Mouse (Mus musculus) heart, embryonic 11.5 days (tissue): ENCODE results near the gene Zdhhc19. TPM values are rescaled to one million over a fixed set of nuclear protein-coding genes. Genes with fewer than 3 reads are reported as not detected.

ENCODE experiments used
- ATAC-seq: fragments of 200-750 bp; cut with Nextera tagmentation; replicated peaks from 2 replicates; pipeline ENCODE4 v1.8.0; 2017; ENCODE audit warnings: moderate library complexity; ENCODE audit not compliant: insufficient number of reproducible peaks, low FRiP score, low TSS enrichment
- H3K27ac ChIP-seq: fragments of 300-500 bp; sonication (generic); 2 replicates; pipeline ENCODE4 v1.5.1; 2014; ENCODE audit warnings: mild to moderate bottlenecking, low read depth, low read length
- H3K27me3 ChIP-seq: fragments of 300-500 bp; sonication (generic); 2 replicates; pipeline ENCODE4 v1.6.1; 2014; ENCODE audit warnings: mild to moderate bottlenecking, low read length, mixed read lengths; ENCODE audit not compliant: control insufficient read depth, insufficient read depth
- H3K36me3 ChIP-seq: fragments of 300-500 bp; sonication (generic); 2 replicates; pipeline ENCODE4 v1.6.1; 2014; ENCODE audit warnings: mild to moderate bottlenecking, low read length, moderate library complexity, mixed read lengths; ENCODE audit not compliant: control insufficient read depth, insufficient read depth
- H3K4me1 ChIP-seq: fragments of 300-500 bp; sonication (generic); 2 replicates; pipeline ENCODE4 v1.6.1; 2014; ENCODE audit warnings: low read length; ENCODE audit not compliant: control insufficient read depth, insufficient read depth
- H3K4me2 ChIP-seq: fragments of 300-500 bp; sonication (generic); 2 replicates; pipeline ENCODE4 v1.6.1; 2014; ENCODE audit warnings: mild to moderate bottlenecking, moderate library complexity
- H3K4me3 ChIP-seq: fragments of 300-500 bp; sonication (generic); 2 replicates; pipeline ENCODE4 v1.5.1; 2014; ENCODE audit warnings: low read depth, low read length
- H3K9ac ChIP-seq: fragments of 300-500 bp; sonication (generic); 2 replicates; pipeline ENCODE4 v1.6.1; 2014; ENCODE audit warnings: mild to moderate bottlenecking, low read depth, low read length, moderate library complexity
- H3K9me3 ChIP-seq: fragments of 300-500 bp; sonication (generic); replicated peaks from 2 replicates; pipeline ENCODE4 v1.6.1; 2016; ENCODE audit warnings: low read length; ENCODE audit not compliant: control insufficient read depth
- WGBS: fragments of 180-500 bp; shearing (Covaris S2); extraction: QIAGEN DNeasy Blood & Tissue Kit; methylation state at CpG from one replicate; pipeline ENCODE4 v1.1.7; 2014; ENCODE audit not compliant: insufficient replicate concordance; 5-methylcytosine and 5-hydroxymethylcytosine counted together
- polyA plus RNA-seq: library from polyadenylated mRNA; unstranded; fragments of >200 nt; fragmentation: Nextera tagmentation; extraction: Ambion mirVana; gene quantifications from 2 replicates; pipeline ENCODE4 v1.2.1, GENCODE M21; 2014

Gene Zdhhc19
- polyA plus RNA-seq, 1 experiment from 2014 or later = 0.27 TPM

DNA sequence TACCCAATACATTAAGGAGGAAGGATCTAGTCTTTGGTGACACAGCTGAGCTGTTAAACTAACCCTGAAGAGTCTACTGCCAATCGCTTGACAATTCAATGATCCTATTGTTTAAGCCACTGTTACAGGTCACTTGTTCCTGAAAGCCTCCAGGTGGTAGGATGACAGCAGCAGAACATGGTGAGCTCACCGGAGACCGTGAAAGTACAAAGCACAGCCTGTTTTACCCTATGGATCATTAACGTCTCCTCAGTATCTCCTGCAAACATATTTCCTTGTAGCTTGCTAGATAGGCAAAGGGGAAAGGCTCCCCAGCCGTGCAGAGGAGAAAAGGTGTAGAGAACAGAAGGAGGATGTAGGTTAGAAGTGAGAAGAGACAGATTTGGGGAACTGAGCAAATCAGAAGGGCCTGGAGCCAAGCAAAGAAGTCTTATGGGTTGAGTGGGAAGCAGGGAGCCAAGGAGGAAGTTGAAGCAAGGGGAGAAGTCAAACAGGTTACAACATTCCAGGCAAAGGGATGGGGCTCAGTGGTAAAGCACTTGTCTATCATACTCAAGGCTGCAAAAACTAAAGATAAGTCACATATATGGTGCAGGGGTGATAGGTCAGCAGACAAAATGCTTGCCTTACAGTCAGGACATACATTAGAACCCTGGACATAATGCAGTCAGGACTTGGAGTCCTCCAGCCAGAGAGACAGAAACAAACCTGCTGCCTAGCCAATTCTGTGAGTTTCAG, 67.2 kb downstream of the Zdhhc19 start:
- H3K4me2 ChIP-seq = no peak overlapping the region
- no peak overlapping the region for H3K9ac ChIP-seq

DNA sequence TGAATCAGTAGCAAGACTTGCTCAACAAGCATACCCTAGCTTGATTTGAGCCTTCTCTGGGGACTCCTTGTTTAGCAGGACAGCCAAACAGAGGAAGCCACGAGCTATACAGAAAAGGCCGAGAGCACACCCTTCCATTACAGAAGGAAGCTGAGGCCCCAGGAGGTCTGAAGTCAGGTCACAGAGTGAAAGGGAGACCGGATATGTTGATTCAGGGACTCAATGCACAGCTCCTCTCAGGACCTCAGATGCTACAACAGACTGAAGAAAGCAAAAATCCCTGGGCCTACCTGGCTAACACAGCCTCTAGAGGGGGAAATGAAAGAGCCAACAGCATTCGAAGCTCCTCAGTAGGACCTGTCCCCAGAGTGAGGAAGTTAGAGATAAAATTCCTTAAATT, 71.2 kb downstream of the Zdhhc19 start:
- no peaks in the 10 kb centered on the region for H3K9me3 ChIP-seq
- H3K4me1 ChIP-seq = peaks cover 11% of the 10 kb centered on the region
- H3K4me2 ChIP-seq = no peak overlapping the region
- H3K27ac ChIP-seq = no peak overlapping the region
- H3K4me3 ChIP-seq = no peak overlapping the region
- 59% methylated on average over 4 of the region's 4 CpGs for WGBS
- H3K27me3 ChIP-seq = no peaks in the 10 kb centered on the region
- H3K36me3 ChIP-seq = no peaks in the 10 kb centered on the region
- no peak for ATAC-seq
- H3K9ac ChIP-seq = no peak overlapping the region

More for the DNA sequence above, 67.2 kb downstream of the Zdhhc19 start:
- 68% methylated on average over 5 of the region's 5 CpGs for WGBS
- Histone ChIP-seq H3K36me3 (no peaks in the 10 kb centered on the region), H3K27me3 (no peaks in the 10 kb centered on the region), H3K4me3 (no peak overlapping the region), H3K4me1 (peaks cover 7% of the 10 kb centered on the region), H3K9me3 (no peaks in the 10 kb centered on the region), H3K27ac (no peak overlapping the region)
- no peak for ATAC-seq

DNA sequence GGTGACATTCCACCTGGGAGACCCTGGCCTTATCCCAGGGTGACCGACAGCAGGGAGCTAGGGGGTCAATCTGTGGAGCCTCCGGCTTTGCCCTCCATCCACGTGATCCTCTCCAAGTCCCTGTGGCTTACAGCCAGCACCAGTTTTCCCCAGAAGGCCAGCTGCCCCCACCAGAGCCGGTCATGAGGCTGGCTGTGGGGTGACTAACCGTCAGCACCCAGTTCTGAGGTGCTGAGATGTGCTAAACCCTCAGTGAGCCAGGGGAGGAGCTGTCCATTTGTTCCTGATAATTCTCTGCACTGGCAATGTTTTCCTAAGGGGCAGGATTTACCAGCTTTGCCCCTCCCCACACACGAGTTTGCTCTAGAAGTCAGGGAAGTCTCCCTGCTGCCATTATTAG, 72.3 kb downstream of the Zdhhc19 start:
- H3K9ac ChIP-seq = no peak overlapping the region
- H3K4me3 ChIP-seq = no peak overlapping the region
- H3K9me3 ChIP-seq = no peaks in the 10 kb centered on the region
- H3K4me2 ChIP-seq = no peak overlapping the region
- H3K27me3 ChIP-seq = no peaks in the 10 kb centered on the region
- 34% methylated on average over 6 of the region's 6 CpGs for WGBS
- no peak for ATAC-seq
- no peaks in the 10 kb centered on the region for H3K36me3 ChIP-seq
- no peak overlapping the region for H3K27ac ChIP-seq
- H3K4me1 ChIP-seq = peaks cover 11% of the 10 kb centered on the region

DNA sequence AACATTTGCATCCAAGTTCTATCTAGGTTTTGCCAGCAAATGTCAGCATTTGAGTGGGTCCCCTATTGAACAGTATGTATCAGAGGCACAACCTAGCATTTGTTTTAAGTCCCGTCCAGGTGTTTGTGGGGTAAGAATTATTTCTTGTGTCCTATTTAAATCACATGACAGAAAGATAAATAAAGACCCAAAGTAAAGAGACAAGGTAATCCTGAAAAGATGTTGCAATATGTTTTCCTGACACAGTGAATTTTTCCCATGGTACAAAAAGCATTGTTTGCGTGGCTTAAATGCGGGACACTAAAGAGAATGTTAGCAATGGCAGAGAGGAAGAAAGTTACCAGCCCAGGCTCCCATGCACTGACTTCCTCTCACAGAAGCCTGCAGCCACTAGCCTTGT, 74.0 kb downstream of the Zdhhc19 start:
- H3K36me3 ChIP-seq = no peaks in the 10 kb centered on the region
- H3K27me3 ChIP-seq = no peaks in the 10 kb centered on the region
- H3K4me1 ChIP-seq = peaks cover 11% of the 10 kb centered on the region
- no peaks in the 10 kb centered on the region for H3K9me3 ChIP-seq
- ATAC-seq = no peak
- no peak overlapping the region for H3K9ac ChIP-seq
- H3K4me2 ChIP-seq = no peak overlapping the region
- 0 out of 2 replicates have a peak overlapping the region, but pooled peaks have one; percentile 22 for H3K27ac ChIP-seq
- WGBS = 91% methylated on average over 3 of the region's 3 CpGs
- no peak overlapping the region for H3K4me3 ChIP-seq

DNA sequence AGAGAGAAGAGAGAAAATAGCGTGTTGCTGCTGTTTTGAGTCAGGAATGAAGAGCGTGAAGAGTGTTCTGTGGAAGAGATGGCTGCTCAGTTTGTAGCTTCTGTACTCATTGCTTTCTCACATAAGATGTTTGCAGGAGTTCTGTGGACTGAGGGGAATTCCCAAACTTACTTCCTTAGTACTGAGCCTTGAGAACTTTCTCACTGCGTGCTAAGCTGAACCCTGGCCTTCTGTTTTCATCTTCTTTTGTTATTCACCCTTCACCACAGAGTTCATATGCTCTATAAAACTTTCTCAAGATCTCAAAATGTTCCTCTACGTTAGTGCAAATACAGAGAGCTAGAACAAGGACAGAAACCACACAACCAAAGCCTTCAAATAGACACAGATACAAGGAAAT, 76.5 kb downstream of the Zdhhc19 start:
- Histone ChIP-seq H3K27me3 (no peaks in the 10 kb centered on the region), H3K4me3 (no peak overlapping the region), H3K4me1 (peaks cover 7% of the 10 kb centered on the region), H3K9ac (no peak overlapping the region), H3K9me3 (no peaks in the 10 kb centered on the region), H3K4me2 (no peak overlapping the region), H3K27ac (no peak overlapping the region), H3K36me3 (no peaks in the 10 kb centered on the region)
- ATAC-seq = no peak
- 87% methylated on average over 4 of the region's 4 CpGs for WGBS

DNA sequence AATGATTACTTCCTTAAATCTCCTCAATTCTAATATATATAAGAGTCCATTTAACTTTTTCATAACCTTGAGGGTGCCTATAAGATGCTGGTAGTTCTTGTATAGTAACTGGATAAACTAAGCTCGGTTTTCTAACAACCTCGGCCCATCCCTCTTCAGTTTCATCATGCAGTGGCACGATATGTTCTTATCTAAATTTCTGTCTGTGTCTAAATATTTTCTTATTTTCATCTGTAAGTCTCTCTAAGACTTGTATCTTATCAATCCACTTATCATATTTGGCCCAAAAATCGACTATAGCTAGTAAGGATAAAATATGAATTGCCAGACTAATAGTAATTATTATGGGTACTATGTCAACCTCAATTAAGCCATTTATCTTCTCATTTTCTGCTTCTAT, 90.4 kb downstream of the Zdhhc19 start:
- no peaks in the 10 kb centered on the region for H3K9me3 ChIP-seq
- ATAC-seq = no peak
- H3K4me1 ChIP-seq = no peaks in the 10 kb centered on the region
- H3K36me3 ChIP-seq = no peaks in the 10 kb centered on the region
- WGBS = 82% methylated on average over 4 of the region's 4 CpGs
- no peak overlapping the region for H3K27ac ChIP-seq
- H3K4me3 ChIP-seq = no peak overlapping the region
- no peaks in the 10 kb centered on the region for H3K27me3 ChIP-seq
- no peak overlapping the region for H3K4me2 ChIP-seq
- H3K9ac ChIP-seq = no peak overlapping the region

DNA sequence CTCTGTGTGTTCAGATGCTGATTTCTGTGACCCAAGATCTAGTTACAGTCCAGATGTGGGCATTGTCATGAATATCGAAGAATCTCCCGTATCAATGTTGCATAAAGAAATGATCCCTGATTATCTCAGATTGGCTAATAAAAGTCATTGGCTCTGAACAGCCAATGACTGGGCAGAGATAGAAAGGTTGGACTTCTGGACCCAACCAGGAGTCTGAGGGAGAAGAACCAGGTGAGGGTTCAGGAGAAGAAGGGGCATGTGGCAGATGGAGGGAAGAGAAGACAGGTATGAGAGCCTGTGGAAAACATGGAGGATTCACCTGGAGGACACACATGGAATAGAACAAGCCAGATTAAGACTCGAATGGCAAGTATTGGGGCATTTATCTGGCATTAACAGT, 92.5 kb downstream of the Zdhhc19 start:
- Histone ChIP-seq H3K4me2 (no peak overlapping the region), H3K27me3 (no peaks in the 10 kb centered on the region), H3K9ac (no peak overlapping the region), H3K27ac (no peak overlapping the region), H3K4me1 (no peaks in the 10 kb centered on the region), H3K9me3 (no peaks in the 10 kb centered on the region), H3K4me3 (no peak overlapping the region), H3K36me3 (no peaks in the 10 kb centered on the region)
- 79% methylated on average over 3 of the region's 3 CpGs for WGBS
- no peak for ATAC-seq

DNA sequence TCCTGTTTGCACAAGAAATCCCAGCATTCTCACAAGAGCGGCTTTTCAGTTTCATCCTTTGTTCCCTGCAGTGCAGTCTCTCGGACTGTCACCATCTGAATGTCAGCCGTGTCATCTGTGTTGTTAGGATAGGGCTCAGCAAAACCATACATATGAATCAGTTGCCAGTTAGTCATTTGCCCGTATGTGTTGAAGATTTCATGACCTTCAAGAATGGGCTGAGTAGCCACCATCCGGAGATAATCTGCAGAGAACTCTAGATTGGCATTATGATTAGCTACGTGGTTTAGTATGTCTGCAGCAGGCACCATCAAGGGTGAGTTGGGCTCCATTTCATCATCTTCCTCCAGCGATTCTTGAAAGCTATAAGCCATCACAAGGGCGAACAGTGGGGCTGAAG, 95.5 kb downstream of the Zdhhc19 start:
- no peaks in the 10 kb centered on the region for H3K4me1 ChIP-seq
- no peaks in the 10 kb centered on the region for H3K27me3 ChIP-seq
- whole genome bisulfite sequencing = 81% methylated on average over 8 of the region's 8 CpGs

DNA sequence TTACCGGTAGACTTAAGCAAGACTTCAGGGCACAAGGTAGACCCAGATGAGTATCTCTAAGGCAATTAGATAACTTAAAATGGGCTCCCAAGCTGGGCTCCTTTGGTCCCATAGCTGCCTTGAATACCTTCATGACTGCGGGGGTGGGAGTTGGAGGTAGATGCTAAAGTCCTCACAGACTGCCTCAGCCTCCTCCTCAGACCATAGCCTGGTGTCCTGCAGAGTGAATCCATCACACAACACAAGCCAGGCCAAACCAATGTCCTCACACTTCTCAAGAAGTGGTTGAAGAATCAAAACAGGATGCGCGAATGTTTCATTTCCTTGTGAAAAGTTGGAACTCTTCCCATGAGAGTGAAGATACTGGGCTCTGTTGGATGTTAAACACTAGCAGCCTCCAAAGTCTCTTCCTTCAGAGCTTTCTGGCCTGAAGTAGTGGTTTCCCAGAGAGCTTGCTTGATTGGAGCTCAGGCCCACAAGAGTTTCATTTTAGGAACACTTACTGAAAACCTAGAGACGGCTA, 97.3 kb downstream of the Zdhhc19 start:
- no peaks in the 10 kb centered on the region for H3K36me3 ChIP-seq
- no peak overlapping the region for H3K4me3 ChIP-seq
- ATAC-seq = no peak
- no peak overlapping the region for H3K9ac ChIP-seq
- H3K4me1 ChIP-seq = no peaks in the 10 kb centered on the region
- no peak overlapping the region for H3K4me2 ChIP-seq
- H3K27me3 ChIP-seq = no peaks in the 10 kb centered on the region
- H3K9me3 ChIP-seq = no peaks in the 10 kb centered on the region
- no peak overlapping the region for H3K27ac ChIP-seq
- 86% methylated on average over 5 of the region's 5 CpGs for WGBS

More for the DNA sequence above, 95.5 kb downstream of the Zdhhc19 start:
- Histone ChIP-seq H3K36me3 (no peaks in the 10 kb centered on the region), H3K4me3 (no peak overlapping the region), H3K27ac (no peak overlapping the region), H3K9me3 (no peaks in the 10 kb centered on the region), H3K4me2 (no peak overlapping the region), H3K9ac (no peak overlapping the region)
- ATAC-seq = no peak
